Mouse (Mus musculus): ENCODE measurements around the gene Frat1. TPM values are rescaled to one million over a fixed set of nuclear protein-coding genes. Genes with fewer than 3 reads are reported as not detected.
"Not testable (repeated sequence)": the region's sequence is repeated elsewhere in the genome, so short reads cannot be mapped to it uniquely, and the experiment has no call there.

Gene Frat1
- polyA plus RNA-seq, 1 experiment = 7.6 TPM

DNA sequence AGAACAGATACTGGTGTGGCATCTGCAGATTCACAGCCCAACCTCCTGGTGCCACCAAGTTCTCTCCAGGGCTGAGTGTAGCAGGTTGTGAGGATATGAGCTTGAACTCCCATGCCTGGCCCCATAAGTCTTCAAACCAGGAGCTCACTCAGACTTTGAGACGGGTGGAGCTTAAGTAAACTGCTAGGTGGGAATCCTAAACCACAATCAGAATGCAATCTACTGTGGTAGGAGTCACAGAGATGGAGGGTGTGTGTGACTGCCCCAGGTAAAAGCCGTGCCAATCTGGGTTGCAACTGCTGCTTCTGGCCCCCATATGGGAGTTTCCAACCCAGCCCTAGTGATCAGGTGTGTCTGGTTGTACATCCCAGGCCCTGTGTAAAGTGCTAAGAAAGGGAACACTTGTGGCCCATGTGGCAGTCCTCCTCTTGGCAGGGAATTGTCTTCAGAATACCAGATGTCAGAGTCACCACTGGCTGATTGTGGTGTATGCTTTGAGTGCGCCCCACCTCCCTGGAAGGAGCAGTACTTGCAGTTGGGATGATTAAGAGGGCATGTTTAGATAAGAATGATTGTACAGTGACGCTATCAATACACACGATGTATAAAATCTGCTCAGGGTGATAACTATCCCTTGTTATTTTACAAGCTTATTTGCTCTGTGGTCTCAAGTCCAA, 27.5 kb downstream of the Frat1 start:
- no peak for TF ChIP-seq POLR2A (IDR thresholded peaks at IDR 0.05; ENCODE audit: low read depth, low read length)
- H3K4me3 ChIP-seq (ENCODE audit: extremely low read depth, insufficient read depth, insufficient read length) = no peak overlapping the region
- H3K27ac ChIP-seq (ENCODE audit: insufficient read depth, low read length) = no peak overlapping the region
- no peaks in the 10 kb centered on the region for H3K4me1 ChIP-seq (ENCODE audit: control insufficient read depth, insufficient read depth, insufficient read length)
- no peak for DNase-seq (ENCODE audit: low read depth in 1 of 2, low spot score in 2 of 2)
- 0 out of 2 replicates have a peak, but pooled peaks cover 4% of the 10 kb centered on the region for H3K36me3 ChIP-seq (ENCODE audit: control insufficient read depth, insufficient read depth, low read length)
- WGBS = 79% methylated on average over 5 of the region's 5 CpGs
- no peaks in the 10 kb centered on the region for H3K27me3 ChIP-seq (ENCODE audit: control insufficient read depth, insufficient read depth, low read length)

DNA sequence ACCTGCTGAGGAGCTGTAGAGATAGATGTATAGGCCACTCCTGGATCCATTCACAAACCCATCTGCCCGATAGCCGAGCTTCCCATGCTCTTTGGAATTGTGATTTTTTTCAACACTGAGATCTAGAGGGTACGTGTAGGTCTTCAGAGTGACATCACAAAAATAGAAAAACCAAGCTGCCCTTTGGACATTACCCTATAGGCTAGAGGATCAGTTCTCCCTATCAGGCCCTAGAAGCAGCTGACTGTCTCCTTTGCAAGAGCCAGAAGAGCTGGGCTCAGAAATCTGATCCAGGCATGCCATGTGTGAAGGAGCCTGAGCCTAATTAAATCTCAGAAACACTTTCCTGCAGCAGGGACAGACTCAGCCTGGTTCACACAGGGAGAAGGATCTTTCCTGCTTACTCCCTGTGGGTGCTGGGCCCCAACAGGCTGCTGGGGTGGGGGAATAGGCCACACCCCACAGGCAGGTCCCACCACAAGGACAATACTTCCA, 28.1 kb downstream of the Frat1 start:
- DNase-seq (ENCODE audit: low read depth in 1 of 2, low spot score in 2 of 2) = no peak
- 91% methylated on average over 3 of the region's 3 CpGs for WGBS
- H3K27me3 ChIP-seq (ENCODE audit: control insufficient read depth, insufficient read depth, low read length) = no peaks in the 10 kb centered on the region
- no peaks in the 10 kb centered on the region for H3K4me1 ChIP-seq (ENCODE audit: control insufficient read depth, insufficient read depth, insufficient read length)
- TF ChIP-seq CTCF (IDR thresholded peaks at IDR 0.05; ENCODE audit: extremely low read depth, insufficient read depth, insufficient read length, insufficient replicate concordance) (no peak), POLR2A (IDR thresholded peaks at IDR 0.05; ENCODE audit: low read depth, low read length) (no peak)
- no peak overlapping the region for H3K4me3 ChIP-seq (ENCODE audit: extremely low read depth, insufficient read depth, insufficient read length)
- H3K27ac ChIP-seq (ENCODE audit: insufficient read depth, low read length) = no peak overlapping the region
- peaks cover 4% of the 10 kb centered on the region; the same call in 1 of the 2 replicates for H3K36me3 ChIP-seq (ENCODE audit: control insufficient read depth, insufficient read depth, low read length)

DNA sequence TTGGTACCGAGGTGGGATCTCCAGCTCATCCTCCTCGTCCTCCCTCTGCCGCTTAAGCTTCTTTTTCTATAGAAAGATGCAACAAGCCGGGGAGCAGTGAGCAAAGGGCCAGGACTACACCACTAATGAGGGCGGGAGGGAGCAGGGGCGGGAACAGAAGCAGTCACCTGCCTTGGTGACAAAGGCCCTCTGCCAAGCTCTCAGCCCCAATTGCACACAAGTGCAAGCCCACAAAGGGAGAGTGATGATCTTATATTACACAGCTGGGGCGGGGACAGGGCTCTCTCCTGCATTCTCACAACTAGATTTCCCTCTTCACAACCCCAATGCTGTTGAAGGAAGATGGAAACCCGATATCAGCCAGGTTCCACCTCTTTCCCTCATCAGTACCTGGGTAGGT, 36.9 kb downstream of the Frat1 start:
- H3K4me3 ChIP-seq (ENCODE audit: extremely low read depth, insufficient read depth, insufficient read length) = no peak overlapping the region
- 96% methylated on average over 8 of the region's 8 CpGs for WGBS
- no peak for DNase-seq (ENCODE audit: low read depth in 1 of 2, low spot score in 2 of 2)
- H3K27me3 ChIP-seq (ENCODE audit: control insufficient read depth, insufficient read depth, low read length) = no peaks in the 10 kb centered on the region
- peaks cover 30% of the 10 kb centered on the region for H3K36me3 ChIP-seq (ENCODE audit: control insufficient read depth, insufficient read depth, low read length)
- no peaks in the 10 kb centered on the region for H3K4me1 ChIP-seq (ENCODE audit: control insufficient read depth, insufficient read depth, insufficient read length)
- TF ChIP-seq POLR2A (IDR thresholded peaks at IDR 0.05; ENCODE audit: low read depth, low read length) (no peak), CTCF (IDR thresholded peaks at IDR 0.05; ENCODE audit: extremely low read depth, insufficient read depth, insufficient read length, insufficient replicate concordance) (no peak)
- H3K27ac ChIP-seq (ENCODE audit: insufficient read depth, low read length) = no peak overlapping the region

DNA sequence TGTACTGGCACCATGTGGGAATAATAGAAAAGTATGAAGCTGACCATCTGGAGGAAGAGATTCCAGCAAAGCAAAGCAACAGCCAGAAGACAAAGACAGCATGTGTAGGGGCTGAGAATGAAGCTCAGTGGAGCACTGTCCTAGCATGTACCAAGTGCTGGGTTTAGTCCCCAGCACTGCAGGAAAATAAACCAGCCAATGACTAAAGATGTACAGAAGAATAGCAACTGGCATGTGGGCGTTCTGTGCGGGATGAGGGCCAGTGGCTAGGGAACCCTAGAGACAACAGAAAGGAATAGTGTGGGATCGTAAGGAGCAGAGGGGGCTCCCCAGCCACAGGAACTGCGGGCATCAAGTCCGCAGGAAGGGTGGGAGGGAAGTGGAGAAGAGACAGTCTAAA, 39.5 kb downstream of the Frat1 start:
- H3K36me3 ChIP-seq (ENCODE audit: control insufficient read depth, insufficient read depth, low read length) = peaks cover 36% of the 10 kb centered on the region
- H3K27me3 ChIP-seq (ENCODE audit: control insufficient read depth, insufficient read depth, low read length) = no peaks in the 10 kb centered on the region
- no peak overlapping the region for H3K4me3 ChIP-seq (ENCODE audit: extremely low read depth, insufficient read depth, insufficient read length)
- 92% methylated on average over 5 of the region's 5 CpGs for WGBS
- TF ChIP-seq CTCF (IDR thresholded peaks at IDR 0.05; ENCODE audit: extremely low read depth, insufficient read depth, insufficient read length, insufficient replicate concordance) = no peak
- DNase-seq (ENCODE audit: low read depth in 1 of 2, low spot score in 2 of 2) = no peak
- H3K4me1 ChIP-seq (ENCODE audit: control insufficient read depth, insufficient read depth, insufficient read length) = no peaks in the 10 kb centered on the region
- no peak overlapping the region for H3K27ac ChIP-seq (ENCODE audit: insufficient read depth, low read length)

DNA sequence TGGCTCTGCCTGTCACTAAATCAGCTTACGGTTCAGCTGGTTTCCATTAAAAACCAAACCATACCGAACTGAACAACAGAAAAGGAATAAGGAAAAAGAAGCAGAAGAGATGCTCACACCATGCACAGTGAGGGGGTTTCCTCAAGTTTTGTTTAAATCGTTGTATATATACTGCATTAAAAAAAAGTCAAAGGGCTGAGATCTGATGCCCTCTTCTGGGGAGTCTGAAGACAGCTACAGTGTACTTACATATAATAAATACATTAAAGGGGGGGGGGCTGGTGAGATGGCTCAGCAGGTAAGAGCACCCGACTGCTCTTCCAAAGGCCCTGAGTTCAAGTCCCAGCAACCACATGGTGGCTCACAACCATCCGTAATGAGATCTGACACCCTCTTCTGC, 40.2 kb downstream of the Frat1 start:
- H3K4me1 ChIP-seq (ENCODE audit: control insufficient read depth, insufficient read depth, insufficient read length); H3K27ac ChIP-seq (ENCODE audit: insufficient read depth, low read length); DNase-seq (ENCODE audit: low read depth in 1 of 2, low spot score in 2 of 2); H3K27me3 ChIP-seq (ENCODE audit: control insufficient read depth, insufficient read depth, low read length); H3K4me3 ChIP-seq (ENCODE audit: extremely low read depth, insufficient read depth, insufficient read length): not testable (repeated sequence)
- 61% methylated on average over 5 of the region's 5 CpGs for WGBS
- H3K36me3 ChIP-seq (ENCODE audit: control insufficient read depth, insufficient read depth, low read length) = peaks cover 36% of the 10 kb centered on the region

DNA sequence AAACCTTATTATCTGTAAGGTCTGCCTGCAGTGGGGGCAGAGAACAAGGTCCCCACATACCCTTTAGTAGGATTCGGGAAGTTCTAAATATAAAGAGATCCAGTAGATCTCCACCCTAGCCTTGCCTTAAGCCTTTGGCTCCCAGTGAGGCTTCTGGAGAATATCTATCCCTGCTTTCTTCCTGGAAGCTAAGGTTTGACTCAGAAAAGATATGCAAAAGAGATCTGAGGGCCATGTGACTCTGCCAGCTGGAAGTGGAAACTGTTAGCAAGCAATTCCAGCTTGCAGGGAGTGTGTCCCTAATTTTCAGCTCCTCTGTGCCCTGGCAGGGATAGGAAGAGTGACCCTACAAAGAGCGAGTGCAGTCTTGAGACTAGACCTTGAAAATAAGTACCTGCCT, 42.5 kb downstream of the Frat1 start:
- no peak for TF ChIP-seq CTCF (IDR thresholded peaks at IDR 0.05; ENCODE audit: extremely low read depth, insufficient read depth, insufficient read length, insufficient replicate concordance)
- TF ChIP-seq POLR2A (IDR thresholded peaks at IDR 0.05; ENCODE audit: low read depth, low read length) = no peak
- DNase-seq (ENCODE audit: low read depth in 1 of 2, low spot score in 2 of 2) = no peak
- H3K4me1 ChIP-seq (ENCODE audit: control insufficient read depth, insufficient read depth, insufficient read length) = no peaks in the 10 kb centered on the region; the same call in 1 of the 2 replicates
- no peak overlapping the region for H3K4me3 ChIP-seq (ENCODE audit: extremely low read depth, insufficient read depth, insufficient read length)
- H3K27me3 ChIP-seq (ENCODE audit: control insufficient read depth, insufficient read depth, low read length) = no peaks in the 10 kb centered on the region
- peaks cover 37% of the 10 kb centered on the region for H3K36me3 ChIP-seq (ENCODE audit: control insufficient read depth, insufficient read depth, low read length)
- no peak overlapping the region for H3K27ac ChIP-seq (ENCODE audit: insufficient read depth, low read length)
- 96% methylated on average over 2 of the region's 2 CpGs for WGBS

DNA sequence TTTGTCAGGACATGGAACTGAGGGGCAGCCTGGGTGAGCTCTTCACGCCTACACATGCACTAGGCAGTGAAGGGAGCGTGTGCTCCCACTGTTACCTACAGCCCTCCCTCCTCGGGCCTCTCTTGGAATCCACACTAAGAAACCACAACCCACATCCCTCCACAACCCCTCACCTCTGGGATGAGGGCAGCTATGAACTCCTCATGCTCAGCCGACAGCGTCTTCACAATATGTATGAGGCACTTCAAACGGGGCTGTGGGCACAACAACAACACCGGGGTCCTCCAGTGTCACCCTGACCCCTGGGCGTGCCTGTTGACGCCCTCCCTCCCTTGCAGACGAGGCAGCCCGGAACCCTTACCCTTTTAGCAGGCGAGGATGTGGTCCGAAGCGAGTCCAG, 44.6 kb downstream of the Frat1 start:
- no peaks in the 10 kb centered on the region; the same call in 1 of the 2 replicates for H3K4me1 ChIP-seq (ENCODE audit: control insufficient read depth, insufficient read depth, insufficient read length)
- 76% methylated on average over 14 of the region's 14 CpGs for WGBS
- no peak overlapping the region for H3K4me3 ChIP-seq (ENCODE audit: extremely low read depth, insufficient read depth, insufficient read length)
- no peak overlapping the region for H3K27ac ChIP-seq (ENCODE audit: insufficient read depth, low read length)
- no peak for TF ChIP-seq CTCF (IDR thresholded peaks at IDR 0.05; ENCODE audit: extremely low read depth, insufficient read depth, insufficient read length, insufficient replicate concordance)
- TF ChIP-seq POLR2A (IDR thresholded peaks at IDR 0.05; ENCODE audit: low read depth, low read length) = no peak
- H3K27me3 ChIP-seq (ENCODE audit: control insufficient read depth, insufficient read depth, low read length) = no peaks in the 10 kb centered on the region
- peak in 1 of 2 experiments; percentile 12 for DNase-seq (ENCODE audit: low read depth in 1 of 2, low spot score in 2 of 2)
- peaks cover 36% of the 10 kb centered on the region for H3K36me3 ChIP-seq (ENCODE audit: control insufficient read depth, insufficient read depth, low read length)

Data from spleen, adult 2 months (tissue).